Mouse (Mus musculus): ENCODE data around the gene Syt11. TPM values are rescaled to one million over a fixed set of nuclear protein-coding genes. Genes with fewer than 3 reads are reported as not detected.
A peak's percentile ranks its signal among the peaks of the same experiment; 100 is the strongest.
"Not testable (repeated sequence)": the region's sequence is repeated elsewhere in the genome, so short reads cannot be mapped to it uniquely, and the experiment has no call there.

The Syt11 gene
- 204 and 208 TPM in 2 replicates for polyA plus RNA-seq (2015; fragmentation: Nextera tagmentation; extraction: Ambion mirVana)

- H3K4me1 ChIP-seq; H3K9me3 ChIP-seq; H3K36me3 ChIP-seq (replicated peaks); H3K27me3 ChIP-seq (replicated peaks): not testable (repeated sequence)
- peak within 1 kb of the TSS; percentile 81 for H3K27ac ChIP-seq
- WGBS = 4% methylated on average over 39 of the region's 51 CpGs
- ATAC-seq (replicated peaks) = peak; percentile 52
- peak within 1 kb of the TSS; percentile 41; the same call in 1 of the 2 replicates for H3K9ac ChIP-seq
- H3K4me2 ChIP-seq = peak within 1 kb of the TSS; percentile 47
- peak within 1 kb of the TSS; percentile 37 for H3K4me3 ChIP-seq
Measured at GRCm38 (mm10) chr3:88774939-88775841, at the start of gene Syt11. Gene Syt11, minus strand, starts transcription at chr3:88775164.

DNA sequence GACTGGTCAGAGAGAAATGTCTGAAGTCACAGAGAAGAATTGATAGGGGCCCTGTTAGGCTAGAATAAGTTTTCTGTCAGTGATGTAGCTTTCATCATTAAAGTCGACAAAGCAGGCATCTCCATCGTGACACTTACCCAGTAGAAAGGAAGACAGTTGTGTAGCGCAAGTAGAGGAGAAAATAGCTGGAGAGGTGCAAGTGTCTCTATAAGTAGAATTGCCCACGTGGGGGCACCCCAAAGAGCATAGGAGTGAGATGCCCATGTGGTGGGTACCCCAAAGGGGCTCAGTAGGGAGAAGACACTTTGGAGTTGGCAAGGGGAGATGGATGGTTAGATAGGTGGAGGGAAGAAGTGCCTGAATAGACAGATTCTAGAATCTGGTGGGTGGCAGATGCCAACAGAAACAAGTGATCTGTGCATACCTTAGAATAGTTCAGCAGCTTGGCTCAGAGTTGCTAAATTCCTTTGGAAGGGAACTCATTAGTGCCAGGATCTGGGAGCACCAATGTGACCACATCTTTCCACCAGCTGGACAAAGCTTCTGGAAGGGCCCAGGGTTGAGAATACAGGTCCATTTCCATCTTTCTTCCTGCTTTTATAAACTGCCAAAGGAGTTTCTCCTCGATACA lies 29.1 kb upstream of the Syt11 start:
- no peaks in the 10 kb centered on the region for H3K4me1 ChIP-seq
- no peak overlapping the region for H3K4me2 ChIP-seq
- 0 out of 2 replicates have a peak, but pooled peaks cover 8% of the 10 kb centered on the region for H3K36me3 ChIP-seq (replicated peaks)
- no peak for ATAC-seq (replicated peaks)
- no peaks in the 10 kb centered on the region for H3K27me3 ChIP-seq (replicated peaks)
- 95% methylated on average over 5 of the region's 5 CpGs for WGBS
- H3K4me3 ChIP-seq = no peak overlapping the region
- H3K9ac ChIP-seq = no peak overlapping the region
- H3K9me3 ChIP-seq = no peaks in the 10 kb centered on the region
- no peak overlapping the region for H3K27ac ChIP-seq

DNA sequence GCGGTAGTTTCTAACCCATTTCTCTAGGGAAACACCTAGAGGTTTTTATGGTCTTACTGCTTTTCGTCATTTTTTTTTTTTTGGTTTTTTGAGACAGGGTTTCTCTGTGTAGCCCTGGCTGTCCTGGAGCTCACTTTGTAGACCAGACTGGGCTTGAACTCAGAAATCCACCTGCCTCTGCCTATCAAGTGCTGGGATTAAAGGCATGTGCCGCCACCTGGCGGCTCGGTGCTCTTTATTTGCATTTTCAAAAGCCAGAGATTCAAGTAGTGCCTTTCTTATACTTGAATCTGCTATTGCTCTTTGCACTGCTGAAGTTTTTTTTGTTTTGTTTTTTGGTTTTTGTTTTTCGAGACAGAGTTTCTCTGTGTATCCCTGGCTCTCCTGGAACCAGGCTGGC lies 22.5 kb upstream of the Syt11 start:
- 95% methylated on average over 6 of the region's 6 CpGs for WGBS

DNA sequence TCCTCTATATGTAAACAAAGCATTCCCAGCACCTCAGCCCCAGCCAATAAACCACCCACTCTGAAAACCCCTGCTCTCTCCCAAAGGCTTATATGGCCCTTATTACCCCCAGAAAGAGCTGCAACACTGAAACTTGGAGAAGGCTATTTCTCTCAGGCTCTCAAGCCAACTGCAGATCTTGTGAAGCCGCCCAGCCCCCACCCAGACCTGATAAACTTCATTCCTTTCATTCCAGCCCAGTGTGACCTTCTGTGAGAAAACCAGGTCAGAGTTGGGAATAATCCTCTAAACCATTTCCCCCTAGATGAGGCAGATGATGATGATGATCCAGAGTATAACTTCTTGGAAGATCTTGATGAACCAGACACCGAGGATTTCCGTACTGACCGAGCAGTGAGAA lies 13.1 kb upstream of the Syt11 start:
- not testable (repeated sequence) for H3K36me3 ChIP-seq (replicated peaks); H3K27me3 ChIP-seq (replicated peaks); H3K27ac ChIP-seq; H3K4me3 ChIP-seq; H3K4me2 ChIP-seq; H3K4me1 ChIP-seq; H3K9me3 ChIP-seq; ATAC-seq (replicated peaks); H3K9ac ChIP-seq
- 100% methylated on average over 1 of the region's 4 CpGs for WGBS

More for the DNA sequence above, 22.5 kb upstream of the Syt11 start:
- H3K4me2 ChIP-seq; ATAC-seq (replicated peaks); H3K36me3 ChIP-seq (replicated peaks); H3K9ac ChIP-seq; H3K9me3 ChIP-seq; H3K27ac ChIP-seq; H3K4me3 ChIP-seq; H3K27me3 ChIP-seq (replicated peaks); H3K4me1 ChIP-seq: not testable (repeated sequence)

- H3K4me2 ChIP-seq; H3K27ac ChIP-seq; H3K36me3 ChIP-seq (replicated peaks); H3K4me3 ChIP-seq; H3K9me3 ChIP-seq; H3K27me3 ChIP-seq (replicated peaks); ATAC-seq (replicated peaks); H3K9ac ChIP-seq; H3K4me1 ChIP-seq: not testable (repeated sequence)
- no CpG with 5 or more reads among the region's 8 CpGs for WGBS
Measured at GRCm38 (mm10) chr3:88786805-88787204, 11.8 kb upstream of the Syt11 start.

GRCm38 (mm10) chr3:88786323-88786722 lies 11.4 kb upstream of the Syt11 start:
- not testable (repeated sequence) for H3K4me1 ChIP-seq; H3K36me3 ChIP-seq (replicated peaks); H3K27me3 ChIP-seq (replicated peaks); H3K9ac ChIP-seq; H3K9me3 ChIP-seq; H3K4me3 ChIP-seq; H3K4me2 ChIP-seq; ATAC-seq (replicated peaks); H3K27ac ChIP-seq
- 93% methylated on average over 1 of the region's 4 CpGs for WGBS

- no peak for ATAC-seq (replicated peaks)
- Histone ChIP-seq H3K4me3 (no peak overlapping the region), H3K4me1 (no peaks in the 10 kb centered on the region), H3K4me2 (no peak overlapping the region), H3K27ac (no peak overlapping the region), H3K27me3 (replicated peaks) (no peaks in the 10 kb centered on the region), H3K9me3 (no peaks in the 10 kb centered on the region), H3K9ac (no peak overlapping the region), H3K36me3 (replicated peaks) (peaks cover 4% of the 10 kb centered on the region; the same call in 1 of the 2 replicates)
- 96% methylated on average over 5 of the region's 5 CpGs for WGBS
Measured at GRCm38 (mm10) chr3:88784889-88785288, 9.9 kb upstream of the Syt11 start.

DNA sequence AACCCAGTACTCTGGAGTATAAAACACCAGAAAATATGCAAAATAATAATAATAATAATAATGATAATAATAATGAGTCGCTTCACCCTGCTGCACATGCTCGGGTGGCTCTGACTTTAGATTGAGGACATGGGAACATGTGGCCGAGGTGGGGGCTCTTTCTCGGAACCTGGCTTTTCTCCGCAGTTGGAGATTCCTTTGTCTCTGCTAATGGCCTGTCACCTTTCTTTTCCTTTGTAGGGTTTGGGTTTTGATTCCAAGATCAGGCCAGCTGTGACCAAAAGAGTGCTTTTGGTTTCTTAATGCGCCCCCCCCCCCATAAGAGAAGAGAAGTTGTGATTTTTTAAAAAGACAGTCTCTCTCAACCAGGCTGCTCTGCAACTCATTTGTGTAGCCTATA lies 1.8 kb downstream of the Syt11 start:
- not testable (repeated sequence) for H3K27ac ChIP-seq; H3K27me3 ChIP-seq (replicated peaks); H3K36me3 ChIP-seq (replicated peaks); H3K9me3 ChIP-seq; H3K4me1 ChIP-seq; H3K4me3 ChIP-seq; ATAC-seq (replicated peaks); H3K9ac ChIP-seq; H3K4me2 ChIP-seq
- WGBS = 93% methylated on average over 6 of the region's 6 CpGs

- peak; percentile 90 for ATAC-seq (replicated peaks)
- H3K27me3 ChIP-seq (replicated peaks); H3K9me3 ChIP-seq; H3K4me1 ChIP-seq; H3K36me3 ChIP-seq (replicated peaks): not testable (repeated sequence)
- WGBS = under 1% methylated on average over 19 of the region's 19 CpGs
- Histone ChIP-seq H3K4me2 (peak overlapping the region; percentile 50; the same call in 1 of the 2 replicates), H3K9ac (0 out of 2 replicates have a peak overlapping the region, but pooled peaks have one; percentile 38), H3K27ac (peak overlapping the region; percentile 65; the same call in 1 of the 2 replicates), H3K4me3 (peak overlapping the region; percentile 59)
Measured at GRCm38 (mm10) chr3:88772399-88772798, 2.6 kb downstream of the Syt11 start.

GRCm38 (mm10) chr3:88771941-88772280 lies 3.1 kb downstream of the Syt11 start:
- H3K4me1 ChIP-seq; H3K36me3 ChIP-seq (replicated peaks); H3K9me3 ChIP-seq; H3K27me3 ChIP-seq (replicated peaks): not testable (repeated sequence)
- ATAC-seq (replicated peaks) = peak; percentile 64; the same call in 1 of the 2 replicates
- Histone ChIP-seq H3K4me3 (peak overlapping the region; percentile 59), H3K4me2 (peak overlapping the region; percentile 50), H3K27ac (peak overlapping the region; percentile 91), H3K9ac (peak overlapping the region; percentile 72)
- WGBS = 5% methylated on average over 3 of the region's 6 CpGs

GRCm38 (mm10) chr3:88771189-88771940 lies 3.6 kb downstream of the Syt11 start:
- H3K9ac ChIP-seq = peak overlapping the region; percentile 72
- WGBS = 0% methylated on average over 14 of the region's 28 CpGs
- ATAC-seq (replicated peaks) = peak; percentile 73

DNA sequence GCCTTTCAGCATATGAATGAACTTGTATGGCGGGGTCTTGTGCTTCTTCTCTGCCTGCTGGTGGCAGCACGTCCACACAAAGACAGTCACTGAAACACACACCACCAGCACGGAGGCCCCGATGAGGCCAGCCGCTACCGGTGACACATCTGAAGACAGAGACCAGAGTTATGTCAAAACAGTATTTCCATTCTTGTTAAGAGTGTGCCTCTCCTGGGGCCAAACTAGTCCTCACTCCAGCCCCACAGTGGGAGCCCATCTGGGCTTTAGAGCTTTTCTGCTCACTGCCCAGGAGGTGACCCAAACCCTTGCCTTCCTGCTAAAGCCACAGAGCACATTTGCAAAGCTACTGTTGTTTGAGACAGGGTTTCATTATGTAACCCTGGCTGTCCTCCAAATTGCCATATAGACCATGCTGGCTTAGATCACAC lies 12.5 kb downstream of the Syt11 start:
- no peak for ATAC-seq (replicated peaks)
- Histone ChIP-seq H3K27me3 (replicated peaks) (no peaks in the 10 kb centered on the region), H3K9ac (peak overlapping the region; percentile 25; the same call in 1 of the 2 replicates), H3K27ac (0 out of 2 replicates have a peak overlapping the region, but pooled peaks have one; percentile 38), H3K4me3 (no peak overlapping the region), H3K4me1 (peaks cover 24% of the 10 kb centered on the region), H3K4me2 (no peak overlapping the region), H3K9me3 (no peaks in the 10 kb centered on the region), H3K36me3 (replicated peaks) (peaks cover 33% of the 10 kb centered on the region; the same call in 1 of the 2 replicates)
- 38% methylated on average over 6 of the region's 6 CpGs for WGBS

More at GRCm38 (mm10) chr3:88771189-88771940, 3.6 kb downstream of the Syt11 start:
- H3K4me1 ChIP-seq; H3K36me3 ChIP-seq (replicated peaks); H3K27me3 ChIP-seq (replicated peaks); H3K9me3 ChIP-seq: not testable (repeated sequence)
- H3K27ac ChIP-seq = peak overlapping the region; percentile 91
- peak overlapping the region; percentile 50 for H3K4me2 ChIP-seq
- H3K4me3 ChIP-seq = peak overlapping the region; percentile 59

Data from midbrain, embryonic 15.5 days (tissue).